In the genomic region with DNA sequence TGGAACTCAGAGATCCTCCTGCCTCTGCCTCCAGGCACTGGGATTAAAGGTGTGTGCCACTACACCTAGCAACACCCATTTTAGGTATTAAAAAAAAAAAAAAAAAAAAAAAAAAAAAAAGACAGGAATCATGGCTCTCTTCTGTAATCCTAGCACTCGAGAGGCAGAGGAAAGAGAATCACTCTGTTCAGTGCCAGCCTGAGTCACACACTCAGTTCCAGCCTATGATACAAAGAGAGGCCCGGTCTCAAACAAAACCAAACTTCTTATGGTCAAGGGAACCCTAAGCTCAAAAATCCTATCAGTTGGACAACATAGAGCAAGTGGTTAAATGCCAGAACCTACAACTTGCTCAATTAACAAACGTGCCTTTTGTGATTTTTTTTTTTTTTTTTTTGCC, we compare ENCODE assay signal across 11 mouse cellular contexts. TPM values are rescaled to one million over a fixed set of nuclear protein-coding genes. Genes with fewer than 3 reads are reported as not detected.
DNase-seq lines count a peak whose midpoint lies in the region; ATAC-seq and TF ChIP-seq lines count a peak whose summit lies in the region.
"Had no signal": no experiment of that assay in that cellular context is flagged by ENCODE, and none has a peak within 500 bp of the region (broad histone marks: within the 10 kb centered on the region; RNA-seq: fewer than 3 reads in every experiment).

No protein-coding gene starts in this region.

- WGBS in kidney, embryonic 15.5 days = 72% methylated on average over 3 of the region's 3 CpGs
- 72% methylated on average over 3 of the region's 3 CpGs for WGBS in intestine, embryonic 14.5 days

- DNase-seq in kidney, postnatal 36 days = no peak
- peak; percentile 51 for DNase-seq in adipocyte (ENCODE audit: low spot score)
- DNase-seq in intestine, embryonic 14.5 days (ENCODE audit: low spot score) = no peak
- no peak for DNase-seq in embryo, embryonic 10 days (ENCODE audit: low spot score)
- no peak for DNase-seq in layer of hippocampus, adult 8-10 months (ENCODE audit: low spot score in 2 of 2)
- no peak for DNase-seq in spleen, postnatal 10 days (ENCODE audit: low spot score in 2 of 2)
- DNase-seq: kidney, adult 8-10 months had no signal

- H3K36me3 ChIP-seq in kidney, embryonic 15.5 days = peaks cover 52% of the 10 kb centered on the region
- H3K36me3 ChIP-seq in intestine, embryonic 14.5 days (ENCODE audit: control insufficient read depth, insufficient read depth, low read length) = peaks cover 55% of the 10 kb centered on the region
- H3K36me3 ChIP-seq in myocyte (ENCODE audit: control insufficient read depth, insufficient read depth) = peaks cover 47% of the 10 kb centered on the region

- no peak overlapping the region for H3ac ChIP-seq in myocyte (ENCODE audit: control insufficient read depth, insufficient read length)

- no peak for ATAC-seq in kidney, embryonic 15.5 days (replicated peaks; ENCODE audit: low FRiP score)
- ATAC-seq in intestine, embryonic 14.5 days (replicated peaks; ENCODE audit: low FRiP score, low TSS enrichment, low read depth) = no peak

- H3K4me1 ChIP-seq in kidney, embryonic 15.5 days = peaks cover 31% of the 10 kb centered on the region
- H3K4me1 ChIP-seq in intestine, embryonic 14.5 days (replicated peaks; ENCODE audit: control insufficient read depth, insufficient read depth, low read length) = peaks cover 20% of the 10 kb centered on the region

- H3K4me2 ChIP-seq in kidney, embryonic 15.5 days = peak overlapping the region; percentile 71
- peak overlapping the region; percentile 93 for H3K4me2 ChIP-seq in intestine, embryonic 14.5 days (ENCODE audit: low read length)
- H3K4me2 ChIP-seq in myocyte (ENCODE audit: low read depth) = peak overlapping the region; percentile 73

- TF ChIP-seq POLR2A in myocyte (IDR thresholded peaks at IDR 0.05; ENCODE audit: insufficient read length, low read depth) = no peak

- H3K4me3 ChIP-seq in kidney, embryonic 15.5 days (replicated peaks) = peak overlapping the region; percentile 88
- H3K4me3 ChIP-seq in intestine, embryonic 14.5 days (ENCODE audit: low read depth, low read length) = peak overlapping the region; percentile 98
- peak overlapping the region; percentile 89 for H3K4me3 ChIP-seq in myocyte

- no peaks in the 10 kb centered on the region for H3K9me3 ChIP-seq in kidney, embryonic 15.5 days (replicated peaks)
- H3K9me3 ChIP-seq in intestine, embryonic 14.5 days (ENCODE audit: control insufficient read depth, low read length) = no peaks in the 10 kb centered on the region

- H3K79me2 ChIP-seq in myocyte (ENCODE audit: control insufficient read depth, insufficient read depth) = peaks cover 89% of the 10 kb centered on the region

- H3K9ac ChIP-seq in kidney, embryonic 15.5 days = no peak overlapping the region
- H3K9ac ChIP-seq in intestine, embryonic 14.5 days (ENCODE audit: low read length) = peak overlapping the region; percentile 98; the same call in 1 of the 2 replicates

- no peak overlapping the region for H3K27ac ChIP-seq in kidney, embryonic 15.5 days
- H3K27ac ChIP-seq in intestine, embryonic 14.5 days (ENCODE audit: low read depth) = no peak overlapping the region

- no peaks in the 10 kb centered on the region for H3K27me3 ChIP-seq in kidney, embryonic 15.5 days
- no peaks in the 10 kb centered on the region for H3K27me3 ChIP-seq in intestine, embryonic 14.5 days (replicated peaks; ENCODE audit: control insufficient read depth, insufficient read depth, low read length)
- H3K27me3 ChIP-seq in myocyte (ENCODE audit: control insufficient read depth, insufficient read depth, insufficient read length) = no peaks in the 10 kb centered on the region

TF ChIP-seq in myocyte, 11 proteins besides CTCF, POLR2A, EP300 and RAD21:
- no peak for TF ChIP-seq POLR2AphosphoS2 (IDR thresholded peaks at IDR 0.05; ENCODE audit: insufficient read length, low read depth)
- TF ChIP-seq TCF12 (IDR thresholded peaks at IDR 0.05; ENCODE audit: insufficient read depth, poor library complexity, severe bottlenecking) = no peak
- no peak for TF ChIP-seq E2F4 (IDR thresholded peaks at IDR 0.05; ENCODE audit: insufficient read depth)
- no peak for TF ChIP-seq MYOG (IDR thresholded peaks at IDR 0.05; ENCODE audit: control insufficient read depth in 1 of 3, insufficient read depth in 1 of 3, insufficient read length in 2 of 3, low read depth in 2 of 3)

RNA-seq across cellular contexts. Expression of a gene that starts 1.5 kb away (rescaled TPM):
- 77.1 and 77.3 TPM in 2 replicates for polyA plus RNA-seq in kidney, embryonic 15.5 days (2015; fragmentation: Nextera tagmentation; extraction: Ambion mirVana)
- 66.0 and 72.3 TPM in 2 replicates for polyA plus RNA-seq in intestine, embryonic 14.5 days (2014; fragmentation: Nextera tagmentation; extraction: Ambion mirVana)
- polyA plus RNA-seq in myocyte (2012; fragmentation: generic; extraction: Trizol) = 71.6 TPM
- total RNA-seq in layer of hippocampus, adult 8-10 months (2022) = 10 to 100 TPM; 50.8 to 64.2 (median 62.8) TPM

RNA-seq across cellular contexts. Expression of a gene that starts 1.6 kb away (rescaled TPM):
- polyA plus RNA-seq in kidney, embryonic 15.5 days (2015; fragmentation: Nextera tagmentation; extraction: Ambion mirVana) = 161 and 167 TPM in 2 replicates
- polyA plus RNA-seq in intestine, embryonic 14.5 days (2014; fragmentation: Nextera tagmentation; extraction: Ambion mirVana) = 149 and 176 TPM in 2 replicates
- polyA plus RNA-seq in myocyte (2012; fragmentation: generic; extraction: Trizol) = 47.7 TPM
- total RNA-seq in layer of hippocampus, adult 8-10 months (2022) = 10 to 100 TPM; 64.5 to 78.9 (median 76.6) TPM

RNA-seq across cellular contexts. Expression of a gene that starts 39.2 kb away (rescaled TPM):
- polyA plus RNA-seq in kidney, embryonic 15.5 days (2015; fragmentation: Nextera tagmentation; extraction: Ambion mirVana) = 1.8 and 2.0 TPM in 2 replicates
- polyA plus RNA-seq in intestine, embryonic 14.5 days (2014; fragmentation: Nextera tagmentation; extraction: Ambion mirVana) = 1.2 and 1.5 TPM in 2 replicates
- 13.4 TPM for polyA plus RNA-seq in myocyte (2012; fragmentation: generic; extraction: Trizol)
- 10 to 100 TPM; 57.8 to 86.8 (median 69.6) TPM for total RNA-seq in layer of hippocampus, adult 8-10 months (2022)
- total RNA-seq: common myeloid progenitor, adult 5-6 weeks; megakaryocyte-erythroid progenitor cell, adult 5-6 weeks had no signal

RNA-seq across cellular contexts. Expression of a gene that starts 57.3 kb away (rescaled TPM):
- polyA plus RNA-seq in kidney, embryonic 15.5 days (2015; fragmentation: Nextera tagmentation; extraction: Ambion mirVana) = 12.0 and 13.3 TPM in 2 replicates
- polyA plus RNA-seq in intestine, embryonic 14.5 days (2014; fragmentation: Nextera tagmentation; extraction: Ambion mirVana) = 8.2 and 9.6 TPM in 2 replicates
- polyA plus RNA-seq in myocyte (2012; fragmentation: generic; extraction: Trizol) = 7.2 TPM
- total RNA-seq in layer of hippocampus, adult 8-10 months (2022) = 10 to 100 TPM; 20.7 to 26.7 (median 24.4) TPM
